Mouse (Mus musculus): ENCODE results near the gene Ruvbl2. TPM values are rescaled to one million over a fixed set of nuclear protein-coding genes. Genes with fewer than 3 reads are reported as not detected.

Gene Ruvbl2
- polyA plus RNA-seq, 1 experiment from 2014 or later, result 123 TPM

DNA sequence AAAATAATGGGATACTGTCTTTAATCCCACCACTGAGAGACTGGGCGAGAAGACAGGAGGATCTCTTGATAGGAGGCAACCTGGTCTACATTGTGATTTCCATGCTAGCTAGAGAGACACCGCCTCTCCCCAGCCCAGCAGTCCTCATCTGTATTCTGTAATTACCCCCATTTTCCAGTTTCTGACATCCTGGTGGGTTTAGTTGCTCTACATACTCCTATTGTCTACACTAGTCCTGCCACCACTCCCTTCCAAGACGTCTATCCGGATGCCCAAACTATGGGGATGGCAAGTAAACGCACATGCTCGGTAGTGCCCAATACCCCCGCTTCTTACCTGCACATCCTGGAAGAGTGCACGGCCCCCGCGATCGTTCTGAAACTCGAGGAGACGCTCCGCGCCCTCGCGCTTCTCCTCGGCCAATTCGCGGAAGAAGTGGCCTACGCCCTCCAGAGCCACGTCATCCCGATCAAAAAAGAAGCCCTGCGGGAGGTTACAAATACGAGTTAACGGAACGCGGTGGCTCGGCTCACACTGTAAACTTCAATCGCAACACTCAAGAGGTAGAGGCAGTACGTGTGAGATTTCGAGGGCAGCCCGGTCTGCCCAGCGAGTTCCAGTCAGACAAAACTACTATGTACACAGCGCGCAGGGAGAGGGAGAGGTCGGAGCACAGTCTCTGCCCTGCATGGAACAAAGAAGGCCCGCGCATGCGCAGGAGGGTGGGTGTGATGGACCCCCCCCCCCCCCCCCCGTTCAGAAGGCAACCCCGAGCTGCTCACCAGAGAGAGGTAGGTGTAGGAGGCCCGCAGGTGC, 21.1 kb upstream of the Ruvbl2 start:
- peak overlapping the region; percentile 94 for H3K27ac ChIP-seq (replicated peaks; ENCODE audit: low read depth, low read length)
- peak; percentile 75 for ATAC-seq (ENCODE audit: low read depth)
- peak overlapping the region; percentile 82 for H3K9ac ChIP-seq (ENCODE audit: low read depth, low read length)
- H3K27me3 ChIP-seq (replicated peaks; ENCODE audit: control insufficient read depth, insufficient read depth, low read length), result no peaks in the 10 kb centered on the region
- peak overlapping the region; percentile 60 for H3K4me3 ChIP-seq (ENCODE audit: low read depth, low read length)
- peaks cover 73% of the 10 kb centered on the region for H3K36me3 ChIP-seq (ENCODE audit: control insufficient read depth, insufficient read depth, low read length)
- under 1% methylated on average over 39 of the region's 43 CpGs for WGBS
- no peaks in the 10 kb centered on the region for H3K9me3 ChIP-seq (ENCODE audit: control insufficient read depth, low read length)
- peak; percentile 92 for DNase-seq (ENCODE audit: low spot score)
- peaks cover 24% of the 10 kb centered on the region for H3K4me1 ChIP-seq (ENCODE audit: control insufficient read depth, insufficient read depth, low read length)
- peak overlapping the region; percentile 68 for H3K4me2 ChIP-seq (ENCODE audit: low read depth, low read length)

GRCm38 (mm10) chr7:45457204-45458060, 19.5 kb upstream of the Ruvbl2 start:
- Histone ChIP-seq H3K4me1 (ENCODE audit: control insufficient read depth, insufficient read depth, low read length) (peaks cover 24% of the 10 kb centered on the region), H3K9ac (ENCODE audit: low read depth, low read length) (peak overlapping the region; percentile 82), H3K27me3 (replicated peaks; ENCODE audit: control insufficient read depth, insufficient read depth, low read length) (no peaks in the 10 kb centered on the region), H3K4me2 (ENCODE audit: low read depth, low read length) (peak overlapping the region; percentile 68), H3K36me3 (ENCODE audit: control insufficient read depth, insufficient read depth, low read length) (peaks cover 69% of the 10 kb centered on the region), H3K4me3 (ENCODE audit: low read depth, low read length) (peak overlapping the region; percentile 60), H3K27ac (replicated peaks; ENCODE audit: low read depth, low read length) (peak overlapping the region; percentile 58), H3K9me3 (ENCODE audit: control insufficient read depth, low read length) (no peaks in the 10 kb centered on the region)
- DNase-seq (ENCODE audit: low spot score) (no peak), ATAC-seq (ENCODE audit: low read depth) (no peak)
- WGBS, result 51% methylated on average over 9 of the region's 10 CpGs

DNA sequence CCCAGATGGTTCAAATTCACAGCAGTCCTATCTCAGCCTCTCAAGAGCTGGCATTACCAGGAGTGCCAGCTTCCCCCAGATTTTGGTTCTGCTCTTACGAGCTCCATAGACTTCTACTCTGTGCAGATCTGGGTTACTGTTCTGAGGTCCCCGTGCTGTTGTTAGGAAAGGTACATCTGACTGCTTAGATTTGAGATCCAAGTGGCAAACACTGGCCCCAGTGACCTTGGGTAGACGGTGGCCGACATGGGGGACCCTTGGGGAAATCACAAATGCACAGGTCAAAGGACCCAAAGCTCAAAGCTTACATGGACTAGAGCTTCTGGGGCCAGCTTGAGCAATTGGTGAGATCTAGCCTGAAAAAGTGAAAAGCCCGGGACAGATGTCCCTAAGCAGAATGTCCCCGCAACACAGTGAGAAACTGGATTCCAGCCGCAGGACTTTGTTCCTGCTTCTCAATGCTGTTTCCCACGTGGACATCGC, 18.9 kb upstream of the Ruvbl2 start:
- H3K4me2 ChIP-seq (ENCODE audit: low read depth, low read length), result peak overlapping the region; percentile 68
- no peaks in the 10 kb centered on the region for H3K9me3 ChIP-seq (ENCODE audit: control insufficient read depth, low read length)
- no peaks in the 10 kb centered on the region for H3K27me3 ChIP-seq (replicated peaks; ENCODE audit: control insufficient read depth, insufficient read depth, low read length)
- DNase-seq (ENCODE audit: low spot score) (no peak), ATAC-seq (ENCODE audit: low read depth) (no peak)
- 48% methylated on average over 9 of the region's 9 CpGs for WGBS
- peaks cover 69% of the 10 kb centered on the region for H3K36me3 ChIP-seq (ENCODE audit: control insufficient read depth, insufficient read depth, low read length)
- H3K4me1 ChIP-seq (ENCODE audit: control insufficient read depth, insufficient read depth, low read length), result peaks cover 21% of the 10 kb centered on the region
- 0 out of 2 replicates have a peak overlapping the region, but pooled peaks have one; percentile 60 for H3K4me3 ChIP-seq (ENCODE audit: low read depth, low read length)
- H3K27ac ChIP-seq (replicated peaks; ENCODE audit: low read depth, low read length), result 0 out of 2 replicates have a peak overlapping the region, but pooled peaks have one; percentile 58
- 0 out of 2 replicates have a peak overlapping the region, but pooled peaks have one; percentile 82 for H3K9ac ChIP-seq (ENCODE audit: low read depth, low read length)

- no peak for DNase-seq (ENCODE audit: low spot score)
- 71% methylated on average over 13 of the region's 13 CpGs for WGBS
- no peaks in the 10 kb centered on the region for H3K27me3 ChIP-seq (replicated peaks; ENCODE audit: control insufficient read depth, insufficient read depth, low read length)
- no peak overlapping the region; the same call in 1 of the 2 replicates for H3K27ac ChIP-seq (replicated peaks; ENCODE audit: low read depth, low read length)
- no peak overlapping the region for H3K4me2 ChIP-seq (ENCODE audit: low read depth, low read length)
- no peak overlapping the region for H3K9ac ChIP-seq (ENCODE audit: low read depth, low read length)
- no peak overlapping the region for H3K4me3 ChIP-seq (ENCODE audit: low read depth, low read length)
- H3K9me3 ChIP-seq (ENCODE audit: control insufficient read depth, low read length), result no peaks in the 10 kb centered on the region
- ATAC-seq (ENCODE audit: low read depth), result no peak
- H3K4me1 ChIP-seq (ENCODE audit: control insufficient read depth, insufficient read depth, low read length), result peaks cover 19% of the 10 kb centered on the region
- peaks cover 68% of the 10 kb centered on the region for H3K36me3 ChIP-seq (ENCODE audit: control insufficient read depth, insufficient read depth, low read length)
These were observed 18.2 kb upstream of the Ruvbl2 start for GRCm38 (mm10) chr7:45455932-45456696.

GRCm38 (mm10) chr7:45454971-45455370, 17.1 kb upstream of the Ruvbl2 start:
- peaks cover 8% of the 10 kb centered on the region for H3K4me1 ChIP-seq (ENCODE audit: control insufficient read depth, insufficient read depth, low read length)
- H3K4me2 ChIP-seq (ENCODE audit: low read depth, low read length), result no peak overlapping the region
- no peak for ATAC-seq (ENCODE audit: low read depth)
- WGBS, result 88% methylated on average over 15 of the region's 15 CpGs
- peaks cover 67% of the 10 kb centered on the region for H3K36me3 ChIP-seq (ENCODE audit: control insufficient read depth, insufficient read depth, low read length)
- no peak overlapping the region for H3K9ac ChIP-seq (ENCODE audit: low read depth, low read length)
- no peak for DNase-seq (ENCODE audit: low spot score)
- H3K9me3 ChIP-seq (ENCODE audit: control insufficient read depth, low read length), result no peaks in the 10 kb centered on the region
- H3K27ac ChIP-seq (replicated peaks; ENCODE audit: low read depth, low read length), result no peak overlapping the region
- H3K27me3 ChIP-seq (replicated peaks; ENCODE audit: control insufficient read depth, insufficient read depth, low read length), result no peaks in the 10 kb centered on the region
- H3K4me3 ChIP-seq (ENCODE audit: low read depth, low read length), result no peak overlapping the region

DNA sequence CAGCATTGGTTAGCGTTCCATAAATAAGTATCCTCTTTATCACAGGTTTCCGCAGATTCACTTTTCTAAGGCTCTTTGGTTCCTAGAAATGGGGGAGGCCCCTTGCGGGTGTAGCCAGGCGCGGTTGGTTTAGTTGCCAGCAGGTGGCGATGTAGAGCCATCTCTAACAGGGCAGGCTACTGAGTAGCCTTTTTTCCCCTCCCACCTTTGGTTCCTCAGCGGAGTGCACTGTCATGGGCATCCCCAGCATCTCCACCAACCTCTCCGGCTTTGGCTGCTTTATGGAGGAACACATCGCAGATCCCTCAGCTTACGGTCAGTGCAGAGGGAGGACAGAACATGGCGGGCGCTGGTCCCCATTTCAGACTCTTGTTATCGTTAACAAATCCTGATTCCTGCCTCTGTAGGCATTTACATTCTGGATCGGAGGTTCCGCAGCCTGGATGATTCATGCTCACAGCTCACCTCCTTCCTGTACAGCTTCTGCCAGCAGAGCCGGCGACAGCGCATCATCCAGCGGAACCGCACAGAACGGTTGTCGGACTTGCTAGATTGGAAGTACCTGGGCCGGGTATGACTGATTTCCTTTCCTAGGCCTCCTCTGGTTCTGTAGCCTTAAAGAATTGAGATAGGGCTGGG, 13.6 kb upstream of the Ruvbl2 start:
- Histone ChIP-seq H3K9ac (ENCODE audit: low read depth, low read length) (no peak overlapping the region), H3K4me1 (ENCODE audit: control insufficient read depth, insufficient read depth, low read length) (no peaks in the 10 kb centered on the region), H3K36me3 (ENCODE audit: control insufficient read depth, insufficient read depth, low read length) (peaks cover 67% of the 10 kb centered on the region), H3K4me3 (ENCODE audit: low read depth, low read length) (no peak overlapping the region), H3K4me2 (ENCODE audit: low read depth, low read length) (no peak overlapping the region), H3K27ac (replicated peaks; ENCODE audit: low read depth, low read length) (no peak overlapping the region), H3K27me3 (replicated peaks; ENCODE audit: control insufficient read depth, insufficient read depth, low read length) (no peaks in the 10 kb centered on the region), H3K9me3 (ENCODE audit: control insufficient read depth, low read length) (no peaks in the 10 kb centered on the region)
- ATAC-seq (ENCODE audit: low read depth), result peak; percentile 70
- DNase-seq (ENCODE audit: low spot score), result peak; percentile 80
- 55% methylated on average over 23 of the region's 23 CpGs for WGBS

- Histone ChIP-seq H3K4me1 (ENCODE audit: control insufficient read depth, insufficient read depth, low read length) (no peaks in the 10 kb centered on the region), H3K27ac (replicated peaks; ENCODE audit: low read depth, low read length) (no peak overlapping the region), H3K4me3 (ENCODE audit: low read depth, low read length) (no peak overlapping the region), H3K27me3 (replicated peaks; ENCODE audit: control insufficient read depth, insufficient read depth, low read length) (no peaks in the 10 kb centered on the region), H3K9me3 (ENCODE audit: control insufficient read depth, low read length) (no peaks in the 10 kb centered on the region), H3K9ac (ENCODE audit: low read depth, low read length) (no peak overlapping the region), H3K4me2 (ENCODE audit: low read depth, low read length) (no peak overlapping the region), H3K36me3 (ENCODE audit: control insufficient read depth, insufficient read depth, low read length) (peaks cover 55% of the 10 kb centered on the region)
- WGBS, result 91% methylated on average over 1 of the region's 1 CpGs
- no peak for DNase-seq (ENCODE audit: low spot score)
- no peak for ATAC-seq (ENCODE audit: low read depth)
These were observed 12.1 kb upstream of the Ruvbl2 start for GRCm38 (mm10) chr7:45449974-45450373.

All from embryonic facial prominence, embryonic 14.5 days (tissue).